Mouse (Mus musculus) bone marrow macrophage, adult 2 months (primary cell): ENCODE measurements at regions not wholly inside any gene's neighbourhood (a gene's known extent, or its start where the extent isn't known, plus 50 kb on each side); places are given as distances from the start of the nearest gene placed in this dataset.

Source experiments
- CTCF ChIP-seq: IDR thresholded peaks from 2 replicates; pipeline ENCODE4 v1.5.1; 2012; ENCODE audit warnings: low read depth, mild to moderate bottlenecking, low read length, moderate library complexity
- POLR2A ChIP-seq: IDR thresholded peaks from 2 replicates; pipeline ENCODE4 v1.6.1; 2012; ENCODE audit warnings: mild to moderate bottlenecking, low read depth, low read length, borderline replicate concordance

GRCm38 (mm10) chr5:100226571-100227235 is 67.1 kb upstream of the Tmem150c start:
- TF ChIP-seq CTCF (no peak), POLR2A (no peak)
